Mouse (Mus musculus) heart, embryonic 12.5 days (tissue): ENCODE results near the gene Itgb1. TPM values are rescaled to one million over a fixed set of nuclear protein-coding genes. Genes with fewer than 3 reads are reported as not detected.

Experiments
- ATAC-seq: fragments of 200-750 bp; cut with Nextera tagmentation; 2 replicates; pipeline ENCODE4 v1.8.0; 2017; ENCODE audit warnings: moderate TSS enrichment, moderate library complexity; ENCODE audit not compliant: insufficient number of reproducible peaks, low FRiP score
- H3K27ac ChIP-seq: fragments of 300-500 bp; sonication (generic); 2 replicates; pipeline ENCODE4 v1.5.1; 2016; ENCODE audit warnings: mild to moderate bottlenecking, moderate library complexity; ENCODE audit not compliant: poor library complexity, severe bottlenecking
- H3K27me3 ChIP-seq: fragments of 300-500 bp; sonication (generic); replicated peaks from 2 replicates; pipeline ENCODE4 v1.6.1; 2016; ENCODE audit warnings: mild to moderate bottlenecking, moderate library complexity
- H3K36me3 ChIP-seq: fragments of 300-500 bp; sonication (generic); 2 replicates; pipeline ENCODE4 v1.6.1; 2016; ENCODE audit warnings: mild to moderate bottlenecking, moderate library complexity
- H3K4me1 ChIP-seq: fragments of 300-500 bp; sonication (generic); replicated peaks from 2 replicates; pipeline ENCODE4 v1.6.1; 2016; ENCODE audit warnings: mild to moderate bottlenecking
- H3K4me2 ChIP-seq: fragments of 300-500 bp; sonication (generic); 2 replicates; pipeline ENCODE4 v1.6.1; 2016; ENCODE audit warnings: mild to moderate bottlenecking, moderate library complexity
- H3K4me3 ChIP-seq: fragments of 300-500 bp; sonication (generic); 2 replicates; pipeline ENCODE4 v1.5.1; 2016; ENCODE audit warnings: mild to moderate bottlenecking
- H3K9ac ChIP-seq: fragments of 300-500 bp; sonication (generic); 2 replicates; pipeline ENCODE4 v1.6.1; 2016; ENCODE audit warnings: mild to moderate bottlenecking, moderate library complexity
- H3K9me3 ChIP-seq: fragments of 300-500 bp; sonication (generic); replicated peaks from 2 replicates; pipeline ENCODE4 v1.6.1; 2016; ENCODE audit warnings: mild to moderate bottlenecking, moderate library complexity
- WGBS: fragments of 180-500 bp; shearing (Covaris S2); methylation state at CpG from one replicate; pipeline ENCODE4 v1.1.7; 2016; 5-methylcytosine and 5-hydroxymethylcytosine counted together
- polyA plus RNA-seq: library from polyadenylated mRNA; unstranded; fragments of >200 nt; fragmentation: Nextera tagmentation; extraction: Ambion mirVana; gene quantifications from 2 replicates; pipeline ENCODE4 v1.2.1, GENCODE M21; 2016

The Itgb1 gene
- polyA plus RNA-seq, 1 experiment from 2014 or later: 476 TPM

- H3K9me3 ChIP-seq: no peaks in the 10 kb centered on the region
- H3K27ac ChIP-seq: no peak overlapping the region
- no peaks in the 10 kb centered on the region for H3K4me1 ChIP-seq
- ATAC-seq: no peak
- no peaks in the 10 kb centered on the region for H3K27me3 ChIP-seq
- peaks cover 60% of the 10 kb centered on the region for H3K36me3 ChIP-seq
- no peak overlapping the region for H3K9ac ChIP-seq
- no peak overlapping the region for H3K4me2 ChIP-seq
- no peak overlapping the region for H3K4me3 ChIP-seq
- 95% methylated on average over 1 of the region's 1 CpGs for WGBS
Observed at GRCm38 (mm10) chr8:128727213-128727612, 41.8 kb downstream of the Itgb1 start.

GRCm38 (mm10) chr8:128732254-128732653 is 46.8 kb downstream of the Itgb1 start:
- WGBS: 84% methylated on average over 2 of the region's 2 CpGs
- H3K9ac ChIP-seq: no peak overlapping the region
- H3K4me3 ChIP-seq: no peak overlapping the region
- H3K27ac ChIP-seq: no peak overlapping the region
- H3K4me2 ChIP-seq: no peak overlapping the region
- no peaks in the 10 kb centered on the region for H3K9me3 ChIP-seq
- peaks cover 57% of the 10 kb centered on the region for H3K36me3 ChIP-seq
- ATAC-seq: no peak
- no peaks in the 10 kb centered on the region for H3K27me3 ChIP-seq
- no peaks in the 10 kb centered on the region for H3K4me1 ChIP-seq

- no peak overlapping the region for H3K4me2 ChIP-seq
- no peak overlapping the region for H3K27ac ChIP-seq
- no peaks in the 10 kb centered on the region for H3K4me1 ChIP-seq
- H3K27me3 ChIP-seq: no peaks in the 10 kb centered on the region
- H3K4me3 ChIP-seq: no peak overlapping the region
- no peak for ATAC-seq
- peaks cover 65% of the 10 kb centered on the region for H3K36me3 ChIP-seq
- 90% methylated on average over 3 of the region's 3 CpGs for WGBS
- H3K9ac ChIP-seq: no peak overlapping the region
- H3K9me3 ChIP-seq: no peaks in the 10 kb centered on the region
Observed at GRCm38 (mm10) chr8:128734118-128734517, 48.7 kb downstream of the Itgb1 start.

- no peak overlapping the region for H3K4me2 ChIP-seq
- H3K9me3 ChIP-seq: no peaks in the 10 kb centered on the region
- H3K9ac ChIP-seq: no peak overlapping the region
- no peaks in the 10 kb centered on the region for H3K27me3 ChIP-seq
- 90% methylated on average over 3 of the region's 3 CpGs for WGBS
- no peak overlapping the region for H3K27ac ChIP-seq
- H3K36me3 ChIP-seq: peaks cover 61% of the 10 kb centered on the region
- no peak for ATAC-seq
- H3K4me3 ChIP-seq: no peak overlapping the region
- no peaks in the 10 kb centered on the region for H3K4me1 ChIP-seq
Observed at GRCm38 (mm10) chr8:128735692-128736091, 50.2 kb downstream of the Itgb1 start.

Other genes with a start within 250 kb of the Itgb1 start
- not detected in 2 replicates for gene Gm3952, start 113.0 kb downstream of the Itgb1 start, polyA plus RNA-seq